Mouse (Mus musculus) WW6 (cell line): Measurements from ENCODE around the gene Ern1.

Experiments used
- DNase-seq: peaks from one replicate; pipeline ENCODE4 v3.0.0-alpha.2; 2013; ENCODE audit warnings: low read depth, low spot score

Ern1 gene

DNA sequence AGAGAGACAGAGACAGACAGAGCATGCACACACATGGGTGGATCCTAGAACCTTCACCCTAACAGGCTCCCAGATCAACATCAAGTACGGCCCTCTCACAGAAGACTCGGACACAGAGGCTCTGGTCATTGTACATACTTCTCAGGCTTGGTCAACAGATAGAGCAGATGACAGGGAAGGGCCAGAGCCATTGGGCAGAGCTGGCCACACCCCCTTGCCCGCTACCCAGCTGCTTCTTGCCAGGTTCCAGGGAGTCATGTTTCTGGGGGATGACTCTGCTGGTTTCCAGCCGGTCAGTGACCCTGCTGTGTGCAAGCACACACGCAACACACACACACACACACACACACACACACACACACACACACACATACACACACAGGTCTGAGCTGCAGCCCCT is 136.8 kb downstream of the Ern1 start:
- no peak for DNase-seq

- no peak for DNase-seq
These were observed 137.9 kb downstream of the Ern1 start for GRCm38 (mm10) chr11:106349772-106350171.

- no peak for DNase-seq
These were observed 142.7 kb downstream of the Ern1 start for GRCm38 (mm10) chr11:106344910-106345309.
